ENCODE assay signal across 11 mouse cellular contexts in genomic region chr12:75839083-75839736, GRCm38 (mm10). TPM values are rescaled to one million over a fixed set of nuclear protein-coding genes. Genes with fewer than 3 reads are reported as not detected.
A peak's percentile ranks its signal among the peaks of the same experiment; 100 is the strongest.
DNase-seq lines count a peak whose midpoint lies in the region; ATAC-seq and TF ChIP-seq lines count a peak whose summit lies in the region.
"Had no signal": no experiment of that assay in that cellular context is flagged by ENCODE, and none has a peak within 500 bp of the region (broad histone marks: within the 10 kb centered on the region; RNA-seq: fewer than 3 reads in every experiment).

No protein-coding gene starts in this region.

- H3K4me3 ChIP-seq in forebrain, embryonic 14.5 days (ENCODE audit: low read depth, low read length) = no peak overlapping the region
- no peak overlapping the region for H3K4me3 ChIP-seq in forebrain, embryonic 12.5 days (replicated peaks)
- no peak overlapping the region for H3K4me3 ChIP-seq in heart, postnatal 0 days (ENCODE audit: low read depth, low read length)
- no peak overlapping the region for H3K4me3 ChIP-seq in midbrain, postnatal 0 days (ENCODE audit: low read depth, low read length)
- H3K4me3 ChIP-seq in midbrain, embryonic 15.5 days = no peak overlapping the region
- H3K4me3 ChIP-seq: liver, embryonic 15.5 days had no signal

- no peak overlapping the region for H3K9ac ChIP-seq in forebrain, embryonic 14.5 days (ENCODE audit: low read length)
- no peak overlapping the region for H3K9ac ChIP-seq in forebrain, embryonic 12.5 days
- no peak overlapping the region for H3K9ac ChIP-seq in heart, postnatal 0 days (replicated peaks; ENCODE audit: low read depth, low read length)
- H3K9ac ChIP-seq in midbrain, postnatal 0 days (replicated peaks; ENCODE audit: low read length, poor library complexity, severe bottlenecking) = no peak overlapping the region
- H3K9ac ChIP-seq in midbrain, embryonic 15.5 days = no peak overlapping the region
- H3K9ac ChIP-seq: liver, embryonic 15.5 days had no signal

- no peaks in the 10 kb centered on the region for H3K27me3 ChIP-seq in forebrain, embryonic 14.5 days (replicated peaks; ENCODE audit: control insufficient read depth, insufficient read depth, low read length)
- no peaks in the 10 kb centered on the region for H3K27me3 ChIP-seq in forebrain, embryonic 12.5 days
- no peaks in the 10 kb centered on the region for H3K27me3 ChIP-seq in heart, postnatal 0 days (ENCODE audit: control insufficient read depth, insufficient read depth, low read length)
- no peaks in the 10 kb centered on the region for H3K27me3 ChIP-seq in midbrain, postnatal 0 days (ENCODE audit: insufficient read depth, low read length)
- no peaks in the 10 kb centered on the region for H3K27me3 ChIP-seq in midbrain, embryonic 15.5 days (replicated peaks)

- TF ChIP-seq CTCF in heart, postnatal 0 days (IDR thresholded peaks at IDR 0.05; ENCODE audit: low read depth) = no peak
- TF ChIP-seq CTCF in midbrain, postnatal 0 days (IDR thresholded peaks at IDR 0.05) = no peak

- no peaks in the 10 kb centered on the region for H3K36me3 ChIP-seq in forebrain, embryonic 14.5 days (ENCODE audit: control insufficient read depth, insufficient read depth, low read length)
- no peaks in the 10 kb centered on the region for H3K36me3 ChIP-seq in forebrain, embryonic 12.5 days (replicated peaks)
- no peaks in the 10 kb centered on the region for H3K36me3 ChIP-seq in heart, postnatal 0 days (replicated peaks; ENCODE audit: control insufficient read depth, insufficient read depth, low read length)
- no peaks in the 10 kb centered on the region for H3K36me3 ChIP-seq in midbrain, postnatal 0 days (ENCODE audit: insufficient read depth, low read length)
- H3K36me3 ChIP-seq in midbrain, embryonic 15.5 days (replicated peaks) = no peaks in the 10 kb centered on the region
- H3K36me3 ChIP-seq: liver, embryonic 15.5 days had no signal

- H3K9me3 ChIP-seq in forebrain, embryonic 14.5 days (replicated peaks; ENCODE audit: control insufficient read depth, low read length) = no peaks in the 10 kb centered on the region
- H3K9me3 ChIP-seq in forebrain, embryonic 12.5 days = no peaks in the 10 kb centered on the region
- H3K9me3 ChIP-seq in heart, postnatal 0 days (replicated peaks; ENCODE audit: control insufficient read depth, low read length) = no peaks in the 10 kb centered on the region
- H3K9me3 ChIP-seq in midbrain, postnatal 0 days (ENCODE audit: low read length) = no peaks in the 10 kb centered on the region
- H3K9me3 ChIP-seq in midbrain, embryonic 15.5 days = no peaks in the 10 kb centered on the region
- H3K9me3 ChIP-seq: liver, embryonic 15.5 days had no signal

- WGBS in forebrain, embryonic 14.5 days = 44% methylated on average over 11 of the region's 11 CpGs
- WGBS in forebrain, embryonic 12.5 days = 67% methylated on average over 11 of the region's 11 CpGs
- WGBS in heart, postnatal 0 days = 30% methylated on average over 11 of the region's 11 CpGs
- 64% methylated on average over 11 of the region's 11 CpGs for WGBS in midbrain, postnatal 0 days
- WGBS in midbrain, embryonic 15.5 days = 55% methylated on average over 11 of the region's 11 CpGs

- no peak for ATAC-seq in forebrain, embryonic 14.5 days
- no peak for ATAC-seq in forebrain, embryonic 12.5 days (ENCODE audit: low FRiP score)
- no peak for ATAC-seq in heart, postnatal 0 days (ENCODE audit: insufficient read depth, low read depth)
- ATAC-seq in midbrain, postnatal 0 days (ENCODE audit: low FRiP score) = no peak
- no peak for ATAC-seq in midbrain, embryonic 15.5 days (replicated peaks)

- no peak overlapping the region for H3K27ac ChIP-seq in forebrain, embryonic 14.5 days (ENCODE audit: low read depth, low read length)
- H3K27ac ChIP-seq in forebrain, embryonic 12.5 days = no peak overlapping the region
- H3K27ac ChIP-seq in heart, postnatal 0 days (ENCODE audit: low read depth) = peak overlapping the region; percentile 41; the same call in 1 of the 2 replicates
- H3K27ac ChIP-seq in midbrain, postnatal 0 days (ENCODE audit: low read depth, low read length) = no peak overlapping the region
- H3K27ac ChIP-seq in midbrain, embryonic 15.5 days = no peak overlapping the region
- H3K27ac ChIP-seq: liver, embryonic 15.5 days had no signal

- peak; percentile 58 for DNase-seq in forebrain, embryonic 14.5 days (ENCODE audit: low spot score)
- DNase-seq in heart, postnatal 0 days (ENCODE audit: low spot score) = no peak
- no peak for DNase-seq in heart, adult 11 months
- DNase-seq in midbrain, postnatal 0 days (ENCODE audit: low spot score) = peak; percentile 52
- peak; percentile 64 for DNase-seq in retina, postnatal 1 day
- no peak for DNase-seq in adrenal gland, postnatal 36 days
- DNase-seq: lung, postnatal 4 days; right cerebral cortex, postnatal 14 days had no signal

- no peak for TF ChIP-seq EP300 in heart, postnatal 0 days (IDR thresholded peaks at IDR 0.05; ENCODE audit: low read depth)

- H3K4me1 ChIP-seq in forebrain, embryonic 14.5 days (ENCODE audit: control insufficient read depth, insufficient read depth, low read length) = peaks cover 5% of the 10 kb centered on the region; the same call in 1 of the 2 replicates
- H3K4me1 ChIP-seq in forebrain, embryonic 12.5 days = peaks cover 38% of the 10 kb centered on the region
- H3K4me1 ChIP-seq in heart, postnatal 0 days (ENCODE audit: control insufficient read depth, insufficient read depth) = peaks cover 22% of the 10 kb centered on the region
- no peaks in the 10 kb centered on the region for H3K4me1 ChIP-seq in midbrain, postnatal 0 days (ENCODE audit: insufficient read depth, low read length)
- peaks cover 12% of the 10 kb centered on the region for H3K4me1 ChIP-seq in midbrain, embryonic 15.5 days

- H3K4me2 ChIP-seq in forebrain, embryonic 14.5 days (ENCODE audit: low read length) = no peak overlapping the region
- no peak overlapping the region for H3K4me2 ChIP-seq in forebrain, embryonic 12.5 days
- H3K4me2 ChIP-seq in heart, postnatal 0 days (ENCODE audit: low read depth, low read length) = 0 out of 2 replicates have a peak overlapping the region, but pooled peaks have one; percentile 1
- H3K4me2 ChIP-seq in midbrain, postnatal 0 days (ENCODE audit: low read depth, low read length, poor library complexity, severe bottlenecking) = no peak overlapping the region
- no peak overlapping the region for H3K4me2 ChIP-seq in midbrain, embryonic 15.5 days
- H3K4me2 ChIP-seq: liver, embryonic 15.5 days had no signal

RNA-seq across cellular contexts. Expression of gene Syne2, which starts 21.3 kb away (rescaled TPM):
- 62.0 and 84.9 TPM in 2 replicates for polyA plus RNA-seq in forebrain, embryonic 14.5 days (2014; fragmentation: Nextera tagmentation; extraction: Ambion mirVana)
- 141 and 143 TPM in 2 replicates for polyA plus RNA-seq in forebrain, embryonic 12.5 days (2016; fragmentation: Nextera tagmentation; extraction: Ambion mirVana)
- 34.7 and 58.7 TPM in 2 replicates for total RNA-seq in heart, postnatal 0 days (2014; rRNA removed; ENCODE audit: low replicate concordance)
- polyA plus RNA-seq in heart, postnatal 0 days (2015; fragmentation: Nextera tagmentation; extraction: Ambion mirVana) = 22.7 and 22.9 TPM in 2 replicates
- total RNA-seq in midbrain, postnatal 0 days (2014; rRNA removed) = 33.4 and 49.3 TPM in 2 replicates
- polyA plus RNA-seq in midbrain, postnatal 0 days (2015; fragmentation: Nextera tagmentation; extraction: Ambion mirVana) = 19.1 and 20.3 TPM in 2 replicates
- 52.7 and 56.0 TPM in 2 replicates for polyA plus RNA-seq in midbrain, embryonic 15.5 days (2015; fragmentation: Nextera tagmentation; extraction: Ambion mirVana)
- total RNA-seq in adrenal gland, postnatal 36 days (2021) = 10 to 100 TPM; 40.6 to 46.1 TPM

Comparison
In these comparisons a context has a peak if more than half of its experiments do, and no peak if none do; other contexts are left out.
1. DNase-seq: peak in forebrain, embryonic 14.5 days (single experiment), midbrain, postnatal 0 days (single experiment) and retina, postnatal 1 day (single experiment); none in heart, postnatal 0 days (single experiment), heart, adult 11 months (single experiment) and adrenal gland, postnatal 36 days (0 of 2).